Mouse (Mus musculus) lung, embryonic 16.5 days (tissue): ENCODE data around the gene Acvrl1. TPM values are rescaled to one million over a fixed set of nuclear protein-coding genes. Genes with fewer than 3 reads are reported as not detected.
"Not testable (repeated sequence)": the region's sequence is repeated elsewhere in the genome, so short reads cannot be mapped to it uniquely, and the experiment has no call there.

Source experiments
- ATAC-seq: fragments of 200-750 bp; cut with Nextera tagmentation; 2 replicates; pipeline ENCODE4 v1.8.0; 2017; ENCODE audit warnings: low read depth, mild to moderate bottlenecking, moderate library complexity
- H3K27ac ChIP-seq: fragments of 300-500 bp; sonication (generic); 2 replicates; pipeline ENCODE4 v1.5.1; 2014; ENCODE audit warnings: mild to moderate bottlenecking, control low read depth, low read length
- H3K27me3 ChIP-seq: fragments of 300-500 bp; sonication (generic); 2 replicates; pipeline ENCODE4 v1.6.1; 2014; ENCODE audit warnings: low read depth, low read length, mixed read lengths; ENCODE audit not compliant: control insufficient read depth, insufficient read depth
- H3K36me3 ChIP-seq: fragments of 300-500 bp; sonication (generic); 2 replicates; pipeline ENCODE4 v1.6.1; 2014; ENCODE audit warnings: low read length; ENCODE audit not compliant: control insufficient read depth, insufficient read depth
- H3K4me1 ChIP-seq: fragments of 300-500 bp; sonication (generic); replicated peaks from 2 replicates; pipeline ENCODE4 v1.6.1; 2014; ENCODE audit warnings: low read length, mixed read lengths; ENCODE audit not compliant: control insufficient read depth, insufficient read depth
- H3K4me2 ChIP-seq: fragments of 300-500 bp; sonication (generic); 2 replicates; pipeline ENCODE4 v1.6.1; 2014; ENCODE audit warnings: low read depth, low read length, control low read depth
- H3K4me3 ChIP-seq: fragments of 300-500 bp; sonication (generic); 2 replicates; pipeline ENCODE4 v1.5.1; 2014; ENCODE audit warnings: mild to moderate bottlenecking, low read length, control low read depth
- H3K9ac ChIP-seq: fragments of 300-500 bp; sonication (generic); 2 replicates; pipeline ENCODE4 v1.6.1; 2014; ENCODE audit warnings: low read length, control low read depth
- H3K9me3 ChIP-seq: fragments of 300-500 bp; sonication (generic); 2 replicates; pipeline ENCODE4 v1.6.1; 2016; ENCODE audit warnings: low read length; ENCODE audit not compliant: control insufficient read depth
- WGBS: fragments of 180-500 bp; shearing (Covaris S2); extraction: QIAGEN DNeasy Blood & Tissue Kit; methylation state at CpG from one replicate; pipeline ENCODE4 v1.1.7; 2014; 5-methylcytosine and 5-hydroxymethylcytosine counted together
- polyA plus RNA-seq: library from polyadenylated mRNA; unstranded; fragments of >200 nt; fragmentation: Nextera tagmentation; extraction: Ambion mirVana; gene quantifications from 2 replicates; pipeline ENCODE4 v1.2.1, GENCODE M21; 2015

Acvrl1 gene
- polyA plus RNA-seq, 1 experiment from 2014 or later, result 93.3 TPM

DNA sequence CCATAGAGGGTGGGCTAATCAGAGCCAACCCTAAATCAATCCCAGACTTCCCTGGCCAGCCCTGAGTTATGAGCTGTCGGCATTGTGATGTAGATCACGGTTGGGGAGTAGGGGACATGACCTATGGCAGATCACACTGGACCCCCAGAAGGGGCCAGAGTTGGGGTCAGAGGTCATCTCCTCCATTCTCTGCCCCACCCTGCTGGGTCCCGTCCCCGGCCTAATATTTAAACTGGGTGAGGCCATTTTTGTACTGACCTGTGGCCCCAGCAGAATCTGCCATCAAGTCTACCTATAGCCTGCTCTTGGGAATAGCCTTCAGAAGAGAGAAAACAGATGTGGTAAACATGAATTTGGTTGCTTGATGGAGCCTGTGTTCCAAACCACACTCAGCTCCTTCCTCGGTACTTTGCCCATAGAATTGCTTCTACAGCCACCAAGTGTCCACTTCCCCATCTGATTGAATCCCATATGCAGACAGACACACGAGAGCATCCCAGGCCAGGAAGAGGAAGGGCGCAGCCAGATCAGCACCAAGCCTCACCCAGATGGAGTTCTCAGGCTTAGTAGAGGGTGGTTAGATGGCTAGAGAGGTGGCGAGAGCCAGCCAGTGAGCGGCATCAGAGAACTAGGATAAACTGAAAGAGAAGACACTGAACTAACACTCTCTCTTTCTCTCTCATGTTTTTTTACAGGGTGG, 24.6 kb upstream of the Acvrl1 start:
- Histone ChIP-seq H3K27ac (no peak overlapping the region), H3K36me3 (no peaks in the 10 kb centered on the region), H3K9ac (no peak overlapping the region), H3K4me1 (no peaks in the 10 kb centered on the region; the same call in 1 of the 2 replicates), H3K4me3 (no peak overlapping the region), H3K4me2 (no peak overlapping the region), H3K9me3 (no peaks in the 10 kb centered on the region), H3K27me3 (no peaks in the 10 kb centered on the region)
- ATAC-seq, result no peak
- WGBS, result 83% methylated on average over 9 of the region's 9 CpGs

DNA sequence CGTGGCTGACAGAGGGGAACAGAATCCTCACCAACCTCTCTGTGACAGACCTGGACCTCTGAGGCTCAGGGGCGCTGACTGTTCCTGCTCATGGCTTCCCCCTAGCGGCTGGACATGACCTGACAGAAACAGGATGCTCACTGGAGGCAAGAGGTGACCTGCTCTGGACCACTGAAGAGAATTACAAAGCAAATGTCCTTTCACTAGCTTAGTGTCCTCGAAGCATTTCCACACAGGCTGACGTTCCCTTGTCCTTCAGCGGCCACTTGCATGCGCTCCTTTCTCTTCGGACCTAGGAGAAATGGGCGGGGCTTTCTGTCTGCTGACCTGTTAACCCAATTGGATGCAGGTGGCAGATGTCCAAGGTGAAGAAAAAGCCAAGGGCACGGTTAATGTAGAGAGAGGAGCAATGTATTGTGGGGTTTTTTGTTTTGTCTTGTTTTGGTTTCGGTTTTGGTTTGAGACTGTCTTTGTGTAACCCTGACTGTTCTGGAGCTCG, 22.8 kb upstream of the Acvrl1 start:
- Histone ChIP-seq H3K4me2 (peak overlapping the region; percentile 44), H3K36me3 (no peaks in the 10 kb centered on the region), H3K9me3 (no peaks in the 10 kb centered on the region), H3K9ac (no peak overlapping the region), H3K27me3 (no peaks in the 10 kb centered on the region), H3K4me1 (no peaks in the 10 kb centered on the region; the same call in 1 of the 2 replicates), H3K27ac (no peak overlapping the region), H3K4me3 (peak overlapping the region; percentile 20; the same call in 1 of the 2 replicates)
- peak; percentile 74 for ATAC-seq
- 19% methylated on average over 12 of the region's 12 CpGs for WGBS

DNA sequence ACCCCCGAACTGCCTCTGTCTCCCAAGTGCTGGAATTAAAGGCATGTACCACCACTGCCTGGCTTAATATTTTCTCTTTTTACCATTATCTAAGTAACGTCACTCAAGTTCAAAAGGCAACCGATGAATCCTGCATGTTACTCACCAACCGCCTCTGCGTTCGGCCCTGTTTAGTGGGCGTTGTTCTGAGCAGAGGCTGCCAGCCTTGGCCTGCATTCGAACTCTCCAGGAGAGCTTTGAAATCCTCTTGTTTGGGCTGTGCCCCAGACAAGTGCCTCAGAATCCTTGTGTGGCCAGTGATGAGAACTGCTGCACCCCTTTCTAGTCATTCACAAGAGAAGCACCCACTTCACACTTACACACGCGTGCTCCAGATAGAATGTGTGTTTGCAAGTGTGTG, 22.3 kb upstream of the Acvrl1 start:
- WGBS, result 82% methylated on average over 10 of the region's 10 CpGs
- H3K4me3 ChIP-seq, result no peak overlapping the region
- no peak overlapping the region for H3K27ac ChIP-seq
- no peak overlapping the region for H3K9ac ChIP-seq
- no peaks in the 10 kb centered on the region for H3K27me3 ChIP-seq
- 0 out of 2 replicates have a peak, but pooled peaks have one; percentile 8 for ATAC-seq
- H3K4me1 ChIP-seq, result no peaks in the 10 kb centered on the region; the same call in 1 of the 2 replicates
- no peaks in the 10 kb centered on the region for H3K36me3 ChIP-seq
- peak overlapping the region; percentile 44; the same call in 1 of the 2 replicates for H3K4me2 ChIP-seq
- no peaks in the 10 kb centered on the region for H3K9me3 ChIP-seq

DNA sequence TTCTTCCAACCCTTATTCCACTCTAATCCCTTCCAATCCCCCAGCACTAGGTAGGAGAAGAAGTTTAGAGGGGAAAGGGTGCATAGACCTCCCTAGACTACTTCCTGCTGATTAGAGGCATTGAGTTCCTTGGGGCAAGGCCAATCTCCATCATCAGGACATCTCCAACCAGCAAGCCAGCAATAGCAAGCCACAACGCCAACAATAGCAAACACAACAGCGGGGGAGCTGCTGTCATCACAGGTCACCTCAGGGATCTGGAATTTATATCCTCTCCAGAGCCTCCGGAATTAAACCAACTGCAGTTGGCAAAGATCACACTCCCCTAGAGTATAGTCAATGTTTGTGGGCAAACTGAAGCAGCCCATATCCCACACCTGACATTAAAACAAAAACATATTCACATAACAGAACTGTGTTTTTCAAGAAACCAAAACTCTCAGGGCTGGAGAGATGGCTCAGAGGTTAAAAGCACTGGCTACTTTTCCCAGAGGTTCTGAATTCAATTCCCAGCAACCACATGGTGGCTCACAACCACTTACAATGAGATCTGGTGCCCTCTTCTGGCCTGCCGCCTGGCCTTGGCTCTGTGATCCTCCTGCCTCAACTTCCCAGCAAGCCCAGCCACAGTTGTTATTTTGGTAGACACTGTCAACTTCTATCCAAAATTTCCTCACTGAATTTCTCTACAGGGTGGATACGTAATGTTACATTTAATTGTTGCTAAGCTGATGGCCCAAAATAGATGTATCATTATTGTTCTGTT, 20.2 kb upstream of the Acvrl1 start:
- WGBS, result 86% methylated on average over 5 of the region's 5 CpGs
- H3K4me3 ChIP-seq, result no peak overlapping the region

DNA sequence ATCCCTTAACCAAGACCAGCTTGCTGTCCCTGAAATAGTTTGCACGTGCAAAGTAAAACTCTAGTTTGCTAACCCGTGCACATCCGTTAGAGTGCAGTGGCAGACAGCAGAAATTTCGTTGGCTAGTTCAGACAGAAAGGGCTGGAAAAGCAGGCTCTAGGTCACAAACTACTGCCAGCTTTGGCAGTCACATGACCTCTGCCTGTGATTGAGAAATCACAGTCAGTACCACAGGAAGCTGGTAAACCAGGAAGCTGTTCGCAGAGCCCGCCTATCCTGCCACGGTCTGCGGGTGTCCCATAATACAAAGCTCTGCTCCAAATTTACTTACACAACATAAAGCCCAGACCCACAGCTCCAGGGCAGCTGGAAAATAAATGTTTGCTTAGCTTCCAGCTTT, 15.1 kb upstream of the Acvrl1 start:
- 30% methylated on average over 8 of the region's 8 CpGs for WGBS
- H3K4me3 ChIP-seq, result no peak overlapping the region
- H3K27me3 ChIP-seq, result no peaks in the 10 kb centered on the region
- peak overlapping the region; percentile 74 for H3K27ac ChIP-seq
- H3K4me2 ChIP-seq, result no peak overlapping the region; the same call in 1 of the 2 replicates
- no peak overlapping the region for H3K9ac ChIP-seq
- H3K4me1 ChIP-seq, result no peaks in the 10 kb centered on the region
- peak; percentile 88 for ATAC-seq
- H3K36me3 ChIP-seq, result no peaks in the 10 kb centered on the region
- peaks cover 4% of the 10 kb centered on the region; the same call in 1 of the 2 replicates for H3K9me3 ChIP-seq

More for the DNA sequence above, 20.2 kb upstream of the Acvrl1 start:
- Histone ChIP-seq H3K4me1 (no peaks in the 10 kb centered on the region; the same call in 1 of the 2 replicates), H3K4me2 (no peak overlapping the region), H3K27me3 (no peaks in the 10 kb centered on the region), H3K36me3 (no peaks in the 10 kb centered on the region), H3K9ac (no peak overlapping the region), H3K27ac (no peak overlapping the region), H3K9me3 (no peaks in the 10 kb centered on the region)
- ATAC-seq, result no peak

DNA sequence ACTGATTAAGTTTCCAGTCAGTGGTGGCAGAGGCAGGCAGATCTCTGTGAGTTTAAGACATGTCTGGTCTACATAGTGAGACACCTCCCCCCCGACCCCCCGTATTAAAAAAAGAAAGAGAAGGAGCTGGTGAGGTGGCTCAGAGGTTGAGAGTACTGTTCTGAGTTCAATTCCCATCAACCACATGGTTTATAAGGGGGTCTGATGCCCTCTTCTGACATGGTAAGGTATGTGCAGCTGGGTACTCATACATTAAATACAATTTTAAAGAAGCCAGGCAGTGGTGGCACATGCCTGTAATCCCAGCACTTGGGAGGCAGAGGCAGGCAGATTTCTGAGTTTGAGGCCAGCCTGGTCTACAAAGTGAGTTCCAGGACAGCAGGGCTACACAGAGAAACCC, 14.5 kb upstream of the Acvrl1 start:
- H3K9ac ChIP-seq, H3K4me3 ChIP-seq, H3K9me3 ChIP-seq, ATAC-seq, H3K4me2 ChIP-seq, H3K27me3 ChIP-seq, H3K4me1 ChIP-seq, H3K36me3 ChIP-seq: not testable (repeated sequence)
- H3K27ac ChIP-seq, result peak overlapping the region; percentile 74
- 87% methylated on average over 2 of the region's 2 CpGs for WGBS

DNA sequence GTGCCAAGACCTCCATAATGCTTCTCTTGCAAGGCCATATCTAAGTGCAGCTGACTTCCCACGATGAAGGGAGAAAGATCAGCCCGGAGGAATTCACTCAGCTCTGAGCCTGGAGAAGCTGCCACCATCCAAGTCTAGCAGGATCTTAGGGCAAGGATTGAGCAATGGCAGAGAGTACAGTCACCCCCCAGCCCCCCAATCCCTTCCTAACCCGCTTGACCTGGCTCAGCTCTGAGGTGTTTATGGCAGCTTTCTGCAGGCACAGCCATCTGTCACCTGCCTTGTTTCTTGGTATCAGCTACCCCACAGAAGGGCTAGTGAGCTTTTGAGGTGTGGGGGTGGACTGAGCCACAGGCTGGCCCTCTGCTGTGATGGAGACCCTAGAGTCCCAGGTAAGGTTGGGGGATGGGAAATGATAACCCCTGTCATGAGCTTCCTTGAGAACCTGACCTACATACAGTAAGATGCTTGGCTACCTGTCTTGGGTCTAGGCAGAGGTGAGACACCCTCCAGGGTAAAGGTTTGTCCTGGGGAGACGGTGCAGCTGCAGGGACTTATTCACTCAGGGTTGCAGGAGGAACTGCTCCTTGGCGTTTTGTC, 12.7 kb upstream of the Acvrl1 start, which contains the start of gene Ankrd33:
Ankrd33 (plus strand) TSS at position 245 of the 600 bp plus-strand sequence.
- Histone ChIP-seq H3K9me3 (peaks cover 4% of the 10 kb centered on the region; the same call in 1 of the 2 replicates), H3K27me3 (no peaks in the 10 kb centered on the region), H3K36me3 (no peaks in the 10 kb centered on the region), H3K9ac (no peak within 1 kb of the TSS), H3K27ac (no peak within 1 kb of the TSS), H3K4me2 (no peak within 1 kb of the TSS), H3K4me1 (no peaks in the 10 kb centered on the region), H3K4me3 (no peak within 1 kb of the TSS)
- WGBS, result 67% methylated on average over 5 of the region's 5 CpGs
- no peak for ATAC-seq

DNA sequence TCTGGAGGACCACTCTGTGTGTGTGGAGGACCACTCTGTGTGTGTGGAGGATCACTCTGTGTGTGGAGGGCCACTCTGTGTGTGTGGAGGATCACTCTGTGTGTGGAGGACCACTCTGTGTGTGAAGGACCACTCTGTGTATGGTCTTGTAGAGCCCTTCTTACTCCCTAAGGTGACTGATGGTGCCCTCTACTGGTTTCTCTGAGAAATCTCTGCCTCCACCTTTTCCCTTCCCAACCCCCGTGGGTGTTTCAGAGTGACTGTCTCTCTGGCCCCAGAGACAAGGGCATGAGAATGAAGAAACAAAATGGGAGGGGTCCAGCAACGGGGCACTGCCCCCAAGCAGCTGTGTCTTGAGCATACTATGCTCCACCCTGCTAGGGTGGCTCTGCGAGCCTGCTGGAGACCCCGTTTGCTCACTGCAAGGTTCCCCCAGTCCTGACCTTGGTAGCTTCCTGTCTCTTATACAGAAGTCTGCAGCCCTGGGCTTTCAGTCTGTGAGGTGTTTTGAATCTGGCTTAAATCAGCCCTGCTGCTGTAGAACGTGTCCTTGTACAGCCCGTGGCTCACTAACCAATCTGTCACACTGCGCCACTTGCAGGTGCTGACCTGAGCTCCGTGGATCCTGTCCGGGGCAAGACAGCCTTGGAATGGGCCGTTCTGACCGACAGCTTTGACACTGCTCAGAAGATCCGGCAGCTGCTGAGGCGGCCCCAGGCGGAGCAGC, 9.8 kb upstream of the Acvrl1 start:
- H3K36me3 ChIP-seq, result no peaks in the 10 kb centered on the region
- 43% methylated on average over 14 of the region's 14 CpGs for WGBS
- H3K4me2 ChIP-seq, result no peak overlapping the region
- no peak overlapping the region; the same call in none of the 2 replicates for H3K9ac ChIP-seq
- H3K27ac ChIP-seq, result 0 out of 2 replicates have a peak overlapping the region, but pooled peaks have one; percentile 2
- ATAC-seq, result peak; percentile 37
- H3K4me3 ChIP-seq, result no peak overlapping the region
- 0 out of 2 replicates have a peak, but pooled peaks cover 4% of the 10 kb centered on the region for H3K4me1 ChIP-seq
- peaks cover 4% of the 10 kb centered on the region; the same call in 1 of the 2 replicates for H3K9me3 ChIP-seq
- no peaks in the 10 kb centered on the region for H3K27me3 ChIP-seq
